Mouse (Mus musculus) liver, embryonic 16.5 days (tissue): Measurements from ENCODE around the gene Csmd2. TPM values are rescaled to one million over a fixed set of nuclear protein-coding genes. Genes with fewer than 3 reads are reported as not detected.

Experiments used
- ATAC-seq: fragments of 200-750 bp; cut with Nextera tagmentation; 2 replicates; pipeline ENCODE4 v1.8.0; 2017; ENCODE audit warnings: low read depth, mild to moderate bottlenecking, moderate number of reproducible peaks, moderate library complexity
- H3K27ac ChIP-seq: fragments of 300-500 bp; sonication (generic); 2 replicates; pipeline ENCODE4 v1.5.1; 2014; ENCODE audit warnings: mild to moderate bottlenecking, low read length
- H3K27me3 ChIP-seq: fragments of 300-500 bp; sonication (generic); 2 replicates; pipeline ENCODE4 v1.6.1; 2014; ENCODE audit warnings: low read depth, low read length, mixed read lengths; ENCODE audit not compliant: control insufficient read depth, insufficient read depth
- H3K36me3 ChIP-seq: fragments of 300-500 bp; sonication (generic); 2 replicates; pipeline ENCODE4 v1.6.1; 2014; ENCODE audit warnings: mild to moderate bottlenecking; ENCODE audit not compliant: control insufficient read depth, insufficient read depth
- H3K4me1 ChIP-seq: fragments of 300-500 bp; sonication (generic); 2 replicates; pipeline ENCODE4 v1.6.1; 2014; ENCODE audit warnings: low read depth, low read length, mixed read lengths; ENCODE audit not compliant: control insufficient read depth
- H3K4me2 ChIP-seq: fragments of 300-500 bp; sonication (generic); 2 replicates; pipeline ENCODE4 v1.6.1; 2014; ENCODE audit warnings: low read depth, low read length, mixed read lengths
- H3K4me3 ChIP-seq: fragments of 300-500 bp; sonication (generic); 2 replicates; pipeline ENCODE4 v1.5.1; 2014; ENCODE audit warnings: low read depth, mild to moderate bottlenecking, low read length
- H3K9ac ChIP-seq: fragments of 300-500 bp; sonication (generic); 2 replicates; pipeline ENCODE4 v1.6.1; 2014; ENCODE audit warnings: low read depth, low read length
- H3K9me3 ChIP-seq: fragments of 300-500 bp; sonication (generic); replicated peaks from 2 replicates; pipeline ENCODE4 v1.6.1; 2016; ENCODE audit warnings: low read length; ENCODE audit not compliant: control insufficient read depth
- WGBS: fragments of 180-500 bp; shearing (Covaris S2); extraction: QIAGEN DNeasy Blood & Tissue Kit; methylation state at CpG from one replicate; pipeline ENCODE4 v1.1.7; 2014; ENCODE audit not compliant: insufficient replicate concordance; 5-methylcytosine and 5-hydroxymethylcytosine counted together
- polyA plus RNA-seq: library from polyadenylated mRNA; unstranded; fragments of >200 nt; fragmentation: Nextera tagmentation; extraction: Ambion mirVana; gene quantifications from 2 replicates; pipeline ENCODE4 v1.2.1, GENCODE M21; 2015

Gene Csmd2
- polyA plus RNA-seq, 1 experiment from 2014 or later = not detected

DNA sequence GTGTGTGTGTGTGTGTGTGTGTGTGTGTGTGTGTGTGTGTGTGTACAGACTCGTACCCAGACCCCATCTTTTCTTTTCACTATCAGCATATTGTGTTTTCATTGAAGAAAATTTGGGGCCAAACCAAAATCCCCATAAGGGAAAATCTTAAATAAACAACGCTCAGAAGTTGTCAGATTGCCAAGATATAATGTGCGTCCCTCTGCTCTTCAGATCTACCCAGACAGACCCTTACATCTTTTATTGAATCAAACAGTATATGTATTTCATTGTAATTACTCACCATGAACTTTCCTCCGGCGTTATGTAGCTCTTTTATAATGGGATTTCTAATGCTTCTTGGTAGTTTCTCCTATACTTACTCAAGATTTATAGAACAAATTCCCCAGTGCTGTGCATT is 479.1 kb downstream of the Csmd2 start:
- no peak for ATAC-seq
- no peaks in the 10 kb centered on the region for H3K9me3 ChIP-seq
- no peaks in the 10 kb centered on the region for H3K36me3 ChIP-seq
- H3K27ac ChIP-seq = no peak overlapping the region
- H3K9ac ChIP-seq = no peak overlapping the region
- 67% methylated on average over 5 of the region's 5 CpGs for WGBS
- H3K27me3 ChIP-seq = no peaks in the 10 kb centered on the region
- no peak overlapping the region for H3K4me2 ChIP-seq
- H3K4me1 ChIP-seq = no peaks in the 10 kb centered on the region
- H3K4me3 ChIP-seq = no peak overlapping the region

DNA sequence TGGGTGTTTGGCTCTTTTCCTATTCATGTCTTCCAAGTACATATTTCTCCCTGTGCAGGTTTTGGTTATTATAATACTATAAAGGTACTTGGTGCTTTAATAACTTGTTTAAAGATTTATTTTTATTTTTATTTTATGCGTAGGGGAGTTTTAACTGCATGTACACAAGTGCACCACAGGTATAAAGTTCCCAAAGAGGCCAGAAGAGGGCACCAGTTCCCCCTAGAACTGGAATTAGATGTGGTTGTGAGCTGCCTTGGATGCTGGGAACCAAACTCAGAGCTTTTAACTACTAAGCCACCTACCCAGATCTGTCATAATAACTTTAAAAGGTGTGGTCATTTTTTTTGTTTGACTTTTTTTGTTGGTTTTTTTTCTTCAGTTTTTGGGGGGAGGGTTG is 480.4 kb downstream of the Csmd2 start:
- no peaks in the 10 kb centered on the region for H3K36me3 ChIP-seq
- ATAC-seq = no peak
- no peaks in the 10 kb centered on the region for H3K9me3 ChIP-seq
- 62% methylated on average over 1 of the region's 1 CpGs for WGBS
- no peak overlapping the region for H3K27ac ChIP-seq
- H3K4me1 ChIP-seq = no peaks in the 10 kb centered on the region
- H3K4me3 ChIP-seq = no peak overlapping the region
- H3K27me3 ChIP-seq = no peaks in the 10 kb centered on the region
- no peak overlapping the region for H3K9ac ChIP-seq
- H3K4me2 ChIP-seq = no peak overlapping the region

DNA sequence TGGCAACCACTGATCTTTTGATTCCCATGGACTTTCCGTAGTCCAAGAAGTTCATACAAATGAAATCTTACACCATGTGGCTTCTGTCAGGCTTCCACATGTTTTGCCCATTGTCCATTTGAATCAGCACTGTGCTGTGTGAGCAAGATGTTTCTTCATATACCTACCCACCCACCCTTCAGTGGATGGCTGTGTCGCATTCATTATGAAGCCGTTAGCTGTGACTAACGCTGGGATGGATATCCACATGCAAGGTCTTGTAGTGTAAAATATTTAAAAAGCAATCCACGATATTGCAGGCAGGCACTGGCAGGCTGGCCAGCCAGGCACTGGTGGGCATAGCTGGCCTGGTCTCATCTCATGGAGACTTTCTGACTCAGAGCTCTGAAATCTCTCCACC is 488.6 kb downstream of the Csmd2 start:
- no peak for ATAC-seq
- no peak overlapping the region for H3K27ac ChIP-seq
- no peak overlapping the region for H3K4me3 ChIP-seq
- H3K9me3 ChIP-seq = no peaks in the 10 kb centered on the region
- H3K4me1 ChIP-seq = no peaks in the 10 kb centered on the region
- no peak overlapping the region for H3K9ac ChIP-seq
- no peaks in the 10 kb centered on the region for H3K36me3 ChIP-seq
- no peak overlapping the region for H3K4me2 ChIP-seq
- no peaks in the 10 kb centered on the region for H3K27me3 ChIP-seq
- WGBS = 72% methylated on average over 5 of the region's 5 CpGs

DNA sequence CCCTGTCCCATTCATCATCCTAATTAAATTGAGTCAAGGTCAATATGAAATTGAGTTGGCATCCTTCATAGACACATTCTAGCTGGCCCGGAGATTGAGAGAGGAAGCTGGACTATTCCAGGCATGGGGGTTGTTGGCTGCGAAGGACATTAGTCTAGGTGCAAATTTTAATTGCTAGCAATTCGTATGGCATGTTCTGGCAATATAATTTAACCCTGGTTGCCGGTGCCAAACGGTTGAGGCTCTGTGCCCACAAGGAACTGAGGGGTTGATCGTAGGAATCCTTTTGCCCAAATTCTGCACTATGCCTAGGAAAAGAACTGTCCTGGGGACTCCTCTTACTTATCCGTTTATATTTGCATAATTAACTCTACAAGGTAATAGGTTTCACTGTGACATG is 496.2 kb downstream of the Csmd2 start:
- H3K9me3 ChIP-seq = no peaks in the 10 kb centered on the region
- H3K27ac ChIP-seq = no peak overlapping the region
- H3K36me3 ChIP-seq = no peaks in the 10 kb centered on the region
- no peak overlapping the region for H3K4me2 ChIP-seq
- no peak overlapping the region for H3K9ac ChIP-seq
- H3K4me1 ChIP-seq = no peaks in the 10 kb centered on the region
- no peak overlapping the region for H3K4me3 ChIP-seq
- no peak for ATAC-seq
- whole genome bisulfite sequencing = 60% methylated on average over 7 of the region's 7 CpGs
- H3K27me3 ChIP-seq = no peaks in the 10 kb centered on the region

DNA sequence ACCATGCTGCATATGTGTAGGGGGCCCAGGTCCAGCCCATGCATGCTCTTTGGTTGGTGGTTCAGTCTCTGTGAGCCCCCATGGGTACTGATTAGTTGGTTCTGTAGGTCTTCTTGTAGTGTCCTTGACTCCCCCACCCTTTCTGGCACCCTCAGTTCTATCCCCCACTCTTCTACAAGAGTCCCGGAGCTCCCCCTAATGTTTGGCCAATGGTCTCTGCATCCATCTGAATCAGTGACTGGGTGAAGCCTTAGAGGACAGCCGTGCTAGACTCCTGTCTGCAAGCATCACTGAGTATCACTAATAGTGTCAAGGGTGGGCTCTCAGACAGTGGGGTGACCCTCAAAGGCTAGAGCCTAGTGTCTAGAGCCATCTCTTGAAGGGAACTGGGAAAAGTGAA is 497.0 kb downstream of the Csmd2 start:
- Histone ChIP-seq H3K9me3 (no peaks in the 10 kb centered on the region), H3K27me3 (no peaks in the 10 kb centered on the region), H3K36me3 (no peaks in the 10 kb centered on the region), H3K9ac (no peak overlapping the region), H3K4me3 (no peak overlapping the region), H3K27ac (no peak overlapping the region), H3K4me1 (no peaks in the 10 kb centered on the region), H3K4me2 (no peak overlapping the region)
- no peak for ATAC-seq
- 40% methylated on average over 2 of the region's 2 CpGs for WGBS

DNA sequence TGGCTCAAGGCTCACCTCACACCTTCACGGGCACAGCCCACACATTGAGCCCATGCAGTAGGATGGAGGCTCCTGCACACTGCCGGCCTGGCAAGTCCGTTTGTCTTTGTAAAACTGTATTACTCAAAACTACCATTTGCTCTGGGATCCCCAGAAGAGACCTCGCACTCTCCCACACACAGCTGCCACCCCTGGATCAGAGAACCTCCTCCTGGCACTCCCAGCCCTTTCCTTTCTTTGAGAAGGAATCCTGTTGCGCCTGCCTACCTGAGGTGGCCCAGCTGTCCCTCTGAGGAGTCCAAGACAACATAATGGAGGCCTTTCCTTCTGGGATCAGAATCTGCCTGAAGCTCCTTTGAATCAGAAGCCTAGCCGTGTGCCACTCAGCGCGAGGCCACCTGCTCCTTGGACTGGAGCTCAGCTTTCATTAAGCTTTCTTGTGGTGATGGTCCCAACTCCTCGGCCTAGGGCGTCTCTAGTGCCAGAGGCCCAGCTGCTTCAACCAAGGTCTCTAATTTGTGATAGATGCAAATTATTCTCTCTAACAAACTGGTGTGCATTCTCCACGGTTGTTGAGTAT is 502.0 kb downstream of the Csmd2 start:
- no peaks in the 10 kb centered on the region for H3K4me1 ChIP-seq
- no peaks in the 10 kb centered on the region for H3K9me3 ChIP-seq
- no peaks in the 10 kb centered on the region for H3K27me3 ChIP-seq
- H3K9ac ChIP-seq = no peak overlapping the region
- no peaks in the 10 kb centered on the region for H3K36me3 ChIP-seq
- 64% methylated on average over 11 of the region's 11 CpGs for WGBS
- no peak for ATAC-seq
- no peak overlapping the region for H3K4me2 ChIP-seq
- H3K27ac ChIP-seq = no peak overlapping the region
- H3K4me3 ChIP-seq = no peak overlapping the region

DNA sequence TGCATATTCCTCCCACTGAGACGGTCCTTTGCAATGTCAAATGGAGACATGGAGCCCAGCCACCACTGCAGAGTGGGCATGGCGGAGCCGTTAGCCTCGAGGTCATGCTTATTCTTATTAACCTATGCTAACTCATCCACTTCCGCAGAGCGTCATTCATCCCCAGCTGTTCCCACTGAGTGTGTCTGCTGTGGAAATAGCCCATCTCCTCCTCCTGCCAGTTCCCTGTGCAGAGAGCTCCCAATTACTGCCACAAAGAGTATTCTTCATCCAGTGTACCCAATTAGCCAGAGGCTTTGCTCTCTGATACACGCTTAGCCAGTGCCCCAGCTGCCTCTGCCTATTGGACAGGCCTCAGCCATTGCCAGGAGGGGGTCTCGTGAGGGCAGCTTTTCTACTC is 504.4 kb downstream of the Csmd2 start:
- 58% methylated on average over 8 of the region's 8 CpGs for WGBS
- H3K4me3 ChIP-seq = no peak overlapping the region
- H3K9ac ChIP-seq = no peak overlapping the region
- ATAC-seq = no peak
- H3K27me3 ChIP-seq = no peaks in the 10 kb centered on the region
- no peak overlapping the region for H3K27ac ChIP-seq
- H3K36me3 ChIP-seq = no peaks in the 10 kb centered on the region
- H3K4me1 ChIP-seq = no peaks in the 10 kb centered on the region
- H3K9me3 ChIP-seq = no peaks in the 10 kb centered on the region
- no peak overlapping the region for H3K4me2 ChIP-seq

DNA sequence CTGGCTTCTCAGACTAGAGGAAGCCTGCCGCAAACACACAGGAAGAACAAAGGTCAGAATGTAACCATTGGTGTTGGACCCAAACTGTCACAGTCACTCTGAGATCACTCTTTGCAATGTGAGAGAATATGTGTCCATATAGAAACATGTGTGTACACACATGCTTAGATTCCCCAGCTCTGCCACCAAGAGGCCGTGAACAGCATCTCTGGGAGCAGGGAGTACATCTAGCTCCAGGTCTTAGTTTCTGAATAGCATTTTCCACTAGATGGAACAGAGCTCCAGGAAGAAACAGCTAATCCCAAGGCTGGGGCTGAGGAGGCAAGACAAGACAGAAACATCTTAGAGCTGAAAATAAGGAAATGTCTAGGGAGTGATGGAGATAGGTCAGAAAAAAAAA is 512.3 kb downstream of the Csmd2 start:
- no peaks in the 10 kb centered on the region for H3K36me3 ChIP-seq
- no peak overlapping the region for H3K9ac ChIP-seq
- H3K27ac ChIP-seq = no peak overlapping the region
- no peaks in the 10 kb centered on the region for H3K4me1 ChIP-seq
- H3K4me3 ChIP-seq = no peak overlapping the region
- no peaks in the 10 kb centered on the region for H3K27me3 ChIP-seq
- 73% methylated on average over 2 of the region's 2 CpGs for WGBS
- no peak for ATAC-seq
- H3K4me2 ChIP-seq = no peak overlapping the region
- H3K9me3 ChIP-seq = no peaks in the 10 kb centered on the region

DNA sequence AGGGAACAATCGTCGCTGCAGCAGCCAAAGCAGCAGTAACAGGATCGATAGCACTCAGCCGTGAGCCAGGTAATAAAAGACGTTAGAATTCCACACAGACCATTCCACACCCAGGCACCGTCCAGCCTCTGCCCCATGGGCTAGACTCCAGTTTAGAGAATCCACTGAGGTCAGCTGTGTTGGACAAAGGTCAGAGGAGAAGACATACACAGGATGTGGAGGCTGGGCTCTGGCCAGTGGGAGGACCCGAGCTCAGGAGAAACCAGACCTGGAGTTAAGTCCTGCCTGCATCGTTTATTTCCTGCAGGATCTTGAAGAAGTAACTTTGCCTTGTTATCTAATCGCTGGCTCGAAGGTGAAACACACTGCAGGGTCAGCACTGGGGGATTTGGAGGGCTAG is 519.2 kb downstream of the Csmd2 start:
- Histone ChIP-seq H3K4me3 (no peak overlapping the region), H3K4me1 (no peaks in the 10 kb centered on the region), H3K9ac (no peak overlapping the region), H3K9me3 (no peaks in the 10 kb centered on the region), H3K27ac (no peak overlapping the region), H3K36me3 (no peaks in the 10 kb centered on the region), H3K4me2 (no peak overlapping the region), H3K27me3 (no peaks in the 10 kb centered on the region)
- whole genome bisulfite sequencing = 46% methylated on average over 10 of the region's 10 CpGs
- ATAC-seq = no peak
